Mouse (Mus musculus): Measurements from ENCODE around the gene Rara.

- TF ChIP-seq POLR2A (IDR thresholded peaks at IDR 0.05; ENCODE audit: insufficient read depth, low read depth, low read length) (no peak), CTCF (IDR thresholded peaks at IDR 0.05; ENCODE audit: insufficient read depth, low read depth, low read length) (no peak)
These were observed 17.4 kb downstream of the Rara start for GRCm38 (mm10) chr11:98944897-98945604.
